Mouse (Mus musculus) frontal cortex, postnatal 10 days (tissue): Measurements from ENCODE around the gene Ptprc.

Source experiments
- DNase-seq, 2 experiments: peaks; one replicate each; pipeline ENCODE4 v3.0.0; 2022; ENCODE audit warnings: low spot score in 2 of 2, mixed read lengths in 1 of 2

The Ptprc gene

DNA sequence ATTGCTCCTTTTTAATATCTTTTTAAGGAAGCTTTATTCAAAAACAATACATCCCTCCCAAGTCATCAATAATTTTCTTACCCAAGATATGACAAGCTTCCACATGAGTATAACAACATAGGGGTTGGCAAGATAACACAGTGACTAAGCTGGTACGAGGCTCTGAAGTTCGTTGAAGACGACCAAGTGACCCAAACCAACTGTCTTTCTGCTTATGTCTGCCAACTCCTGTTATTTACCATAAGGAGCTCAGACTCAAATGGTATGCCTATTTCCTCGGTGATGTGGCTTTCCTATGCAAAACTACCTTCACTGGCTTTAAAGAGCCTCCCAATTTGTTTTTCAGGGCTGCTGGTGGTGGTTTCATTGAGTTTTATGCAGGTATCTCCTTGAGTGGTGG, at the start of gene Ptprc:
Ptprc (minus strand) TSS at position 215 of the 400 bp plus-strand sequence.
- no peak for DNase-seq

DNA sequence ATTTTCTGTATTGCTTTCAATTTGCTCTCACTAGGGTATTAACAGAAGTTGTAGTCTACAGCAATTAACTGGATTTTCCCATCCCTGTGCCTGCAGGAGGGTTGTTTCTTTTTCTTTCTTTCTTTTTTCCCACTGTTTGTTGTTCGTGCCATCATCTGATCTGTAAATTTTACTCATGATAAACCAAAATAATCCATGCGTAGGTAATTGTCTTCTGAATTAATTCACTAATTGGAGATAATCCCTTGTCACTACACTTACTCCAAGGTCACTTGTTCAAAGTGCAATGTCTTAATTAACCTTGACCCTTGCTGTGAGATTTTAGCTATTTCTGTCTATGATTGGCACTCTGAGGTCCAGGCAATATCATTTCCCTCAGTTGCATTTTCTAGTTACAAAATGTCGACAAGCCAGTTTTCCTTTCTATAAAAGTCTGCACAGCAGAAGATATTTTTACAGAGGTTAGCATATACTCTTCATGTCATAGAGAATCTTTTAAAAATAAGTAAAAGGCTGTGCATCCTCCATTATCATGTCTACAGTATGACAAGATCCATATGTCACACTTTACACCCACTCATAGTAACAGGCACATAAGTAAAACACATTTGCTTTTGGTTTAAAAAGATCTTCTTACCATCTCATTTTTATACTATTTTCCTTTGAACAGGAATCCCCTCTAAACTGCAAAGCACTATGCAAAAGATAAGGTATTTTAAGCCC, 39.4 kb upstream of the Ptprc start:
- DNase-seq = no peak

DNA sequence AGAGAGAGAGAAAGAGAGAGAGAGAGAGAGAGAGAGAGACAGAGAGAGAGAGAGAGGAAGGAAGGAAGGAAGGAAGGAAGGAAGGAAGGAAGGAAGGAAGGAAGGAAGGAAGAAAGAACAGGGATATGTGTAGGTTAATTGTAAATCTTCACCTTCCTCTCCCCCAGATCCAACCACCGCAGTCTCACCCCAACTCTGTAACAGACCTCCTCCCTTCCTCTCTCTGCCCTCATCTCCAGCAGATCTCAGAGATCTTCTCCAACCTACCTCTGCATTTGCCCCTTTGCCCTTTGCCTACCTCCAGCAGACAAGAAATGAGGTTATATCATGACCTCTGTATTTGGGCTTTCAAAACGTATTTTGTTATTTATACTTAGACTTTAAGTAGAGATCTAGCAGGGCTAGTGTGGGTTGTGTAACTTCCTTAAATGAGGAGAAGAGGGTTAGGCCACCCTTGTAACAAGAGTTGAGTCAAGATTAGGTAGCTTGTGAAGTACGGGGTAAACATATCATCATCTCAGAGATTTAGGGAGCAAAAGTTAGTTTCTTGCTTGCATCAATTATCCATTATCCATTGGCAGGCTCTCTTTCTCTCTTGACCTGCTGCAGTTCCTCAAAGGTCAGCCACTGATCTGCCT, 35.0 kb upstream of the Ptprc start:
- DNase-seq = no peak

DNA sequence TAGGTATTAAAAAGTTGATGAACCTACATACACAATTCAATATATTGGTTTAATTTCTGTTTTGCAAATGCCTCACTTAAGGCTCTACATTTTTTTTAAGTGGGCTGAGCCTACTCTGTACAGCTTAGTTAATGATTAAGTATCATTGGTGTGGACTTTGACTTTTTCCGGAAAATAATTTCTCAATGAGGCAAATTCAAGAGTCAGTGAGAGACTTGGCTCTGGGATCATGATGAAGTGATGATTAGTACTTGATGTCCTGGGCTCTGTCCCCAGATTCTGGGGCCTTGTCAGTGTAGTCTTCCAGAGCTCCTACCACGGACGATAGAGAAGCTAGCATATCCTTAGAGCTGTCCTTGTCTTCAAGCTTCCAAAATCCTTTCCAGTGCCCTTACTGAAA, 34.2 kb upstream of the Ptprc start:
- DNase-seq = no peak

DNA sequence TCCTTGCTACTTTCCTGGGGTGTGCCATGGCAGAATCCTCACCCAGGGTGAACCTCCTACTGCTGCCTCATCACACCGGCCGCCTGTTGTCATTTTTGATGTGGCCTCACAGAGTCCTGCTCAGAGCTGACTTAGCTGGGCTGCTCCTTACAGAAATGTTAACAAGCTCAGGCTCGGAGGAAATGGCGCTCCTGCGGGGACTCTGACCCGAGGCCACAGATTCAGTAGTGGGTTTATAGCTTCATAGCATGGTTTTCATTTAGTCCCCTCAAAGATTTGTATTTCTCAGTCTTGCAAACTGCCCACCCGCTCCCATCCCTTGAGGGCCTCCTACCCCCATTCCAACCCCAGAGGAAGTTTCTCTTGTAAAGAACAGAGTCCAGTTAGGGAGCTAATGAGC, 30.5 kb upstream of the Ptprc start:
- DNase-seq = no peak

DNA sequence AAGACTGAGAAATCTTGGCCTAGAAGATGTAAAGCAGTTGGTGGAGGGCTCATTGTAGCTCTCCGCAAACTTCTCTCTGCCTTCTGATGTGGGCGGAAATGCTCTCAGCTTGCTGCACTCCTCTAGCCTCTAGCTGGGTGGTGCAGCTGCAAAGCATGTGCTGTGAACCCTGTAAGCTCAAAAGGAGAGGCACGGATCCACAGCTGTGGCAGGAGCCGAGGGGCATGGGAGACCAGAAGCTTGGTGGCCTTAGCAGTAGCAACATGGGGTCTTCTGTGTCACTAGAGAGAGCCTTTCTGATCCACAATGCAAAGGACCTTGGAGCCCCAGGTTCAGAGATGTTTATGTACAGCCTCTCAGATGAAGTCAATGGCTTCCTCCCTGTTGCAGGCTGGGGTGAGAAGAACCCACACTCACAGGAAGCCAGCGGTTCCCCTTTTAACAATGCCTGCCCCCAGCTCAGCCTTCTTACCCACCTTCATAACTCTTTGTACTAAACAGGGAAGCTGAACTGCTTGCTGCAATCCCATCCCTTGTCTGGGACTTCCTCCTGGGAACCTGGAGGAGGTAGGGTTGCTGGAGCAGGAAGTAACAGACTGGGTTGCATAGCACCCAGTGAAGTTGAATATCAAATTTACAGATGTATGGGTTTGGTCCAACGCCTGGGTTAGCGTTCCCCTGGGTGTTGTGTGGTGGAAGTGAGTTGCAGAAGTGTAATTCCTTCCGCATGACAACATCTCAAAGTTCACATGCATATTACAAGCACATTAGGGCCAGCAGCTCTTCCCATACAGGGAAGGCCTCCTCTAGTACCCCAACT, 16.4 kb upstream of the Ptprc start:
- no peak for DNase-seq

DNA sequence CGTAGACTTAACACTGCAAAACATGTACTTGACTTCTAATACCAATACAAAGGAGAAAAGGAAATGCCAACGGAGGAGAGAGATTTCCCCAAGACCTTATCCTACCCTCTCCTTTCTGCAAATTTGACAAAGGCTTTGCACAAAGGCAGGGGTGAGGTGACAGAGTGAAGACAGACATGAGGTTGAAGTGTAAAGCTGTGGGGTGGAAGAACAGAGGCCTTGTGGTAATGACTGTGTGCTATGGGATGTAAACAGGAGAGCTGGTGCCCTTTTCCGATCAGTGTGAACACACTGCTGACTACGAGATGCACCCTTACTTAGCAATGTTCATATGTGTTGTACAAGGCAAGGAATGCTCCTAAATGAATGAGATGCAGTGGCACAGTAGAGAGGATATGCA, 12.6 kb upstream of the Ptprc start:
- no peak for DNase-seq

DNA sequence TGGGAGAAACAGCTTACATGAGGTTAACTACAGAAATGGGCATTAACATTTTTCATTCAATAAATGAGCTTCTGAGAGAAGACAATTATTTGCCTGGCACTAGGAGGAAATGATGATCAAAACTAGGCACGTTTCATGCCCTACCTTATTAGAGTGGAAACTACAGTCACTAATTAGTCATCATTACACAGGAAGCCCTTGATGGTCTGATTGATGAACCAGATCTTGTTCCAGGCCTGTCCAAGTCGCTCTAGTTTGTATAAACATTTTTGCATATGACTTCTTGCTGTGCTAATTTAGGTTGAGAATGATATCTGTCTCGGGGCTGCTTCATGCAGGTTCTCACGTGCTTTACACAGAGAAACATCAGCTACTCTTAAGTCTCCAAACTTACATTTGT, 10.4 kb upstream of the Ptprc start:
- no peak for DNase-seq

DNA sequence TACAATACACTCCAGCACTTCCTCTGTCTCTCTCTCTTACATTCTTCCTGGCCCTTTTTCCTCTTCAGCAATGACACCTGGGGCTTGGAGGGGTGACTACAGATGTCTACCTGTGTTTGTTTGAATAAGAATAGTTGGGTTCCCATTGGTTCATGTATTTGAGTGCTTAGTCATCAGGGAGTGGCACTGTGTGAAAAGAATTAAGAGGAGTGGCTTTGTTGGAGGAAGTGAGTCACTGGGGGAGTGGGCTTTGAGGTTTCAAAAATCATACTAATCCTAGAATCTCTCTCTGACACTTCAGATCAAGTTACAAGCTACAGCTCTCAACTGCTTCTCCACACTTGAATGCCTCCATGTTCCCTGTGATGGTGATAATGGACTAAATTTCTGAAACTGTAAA, 4.6 kb upstream of the Ptprc start:
- DNase-seq = no peak

DNA sequence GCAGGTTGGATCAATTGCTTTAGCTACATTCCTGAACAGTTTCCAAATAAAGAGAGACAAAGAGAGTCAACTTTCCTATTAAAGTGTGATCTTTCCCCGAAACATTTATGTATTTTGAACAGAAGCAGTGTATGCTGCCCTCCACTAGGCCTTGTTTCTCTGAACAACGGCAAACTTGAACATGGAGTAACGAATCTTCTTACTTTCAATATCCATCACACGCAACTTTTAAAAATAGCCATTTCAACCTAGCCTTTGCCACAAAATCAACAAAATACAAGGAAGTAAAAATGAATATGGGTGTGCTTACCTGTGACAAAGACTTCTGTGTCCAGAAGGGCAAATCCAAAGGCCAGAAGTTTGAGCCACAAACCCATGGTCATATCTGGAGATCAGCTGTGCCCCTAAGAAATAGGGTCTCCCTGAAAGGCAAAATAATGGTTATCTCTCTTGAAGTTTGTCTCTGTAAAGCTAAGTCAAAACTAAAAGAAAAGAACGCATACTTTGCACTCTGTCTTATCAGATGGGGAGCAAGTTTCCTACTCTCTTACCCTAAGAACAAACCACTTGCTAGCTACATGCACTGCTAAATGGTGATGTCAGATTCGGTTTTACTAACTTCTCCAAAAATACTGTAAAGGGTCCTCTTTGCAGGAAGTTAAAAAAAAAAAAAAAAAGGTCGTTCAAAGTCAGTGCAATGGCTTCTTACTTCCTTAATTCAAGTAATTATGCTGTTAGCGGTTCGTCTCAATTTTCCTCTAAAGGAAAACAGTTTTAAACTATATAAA, 609 bp downstream of the Ptprc start:
- no peak for DNase-seq

DNA sequence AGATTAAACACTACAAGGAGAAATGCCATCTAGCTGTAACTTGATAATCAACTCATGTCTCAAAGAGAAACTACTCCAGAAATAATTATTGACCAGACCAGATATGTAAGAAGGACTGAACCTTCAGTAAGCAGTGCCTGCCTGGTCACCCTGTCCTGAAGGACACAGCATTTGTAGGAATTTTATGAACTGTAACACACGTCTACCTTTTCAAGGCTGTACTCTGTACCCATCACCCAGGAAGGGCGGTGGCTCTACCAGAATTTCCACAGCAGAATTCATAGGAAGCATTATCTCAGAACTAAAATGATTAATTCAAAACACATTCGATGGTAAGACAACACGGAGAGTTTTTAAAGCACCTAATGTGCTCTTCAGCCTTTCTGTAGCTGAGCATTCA, 1.4 kb downstream of the Ptprc start:
- no peak for DNase-seq

DNA sequence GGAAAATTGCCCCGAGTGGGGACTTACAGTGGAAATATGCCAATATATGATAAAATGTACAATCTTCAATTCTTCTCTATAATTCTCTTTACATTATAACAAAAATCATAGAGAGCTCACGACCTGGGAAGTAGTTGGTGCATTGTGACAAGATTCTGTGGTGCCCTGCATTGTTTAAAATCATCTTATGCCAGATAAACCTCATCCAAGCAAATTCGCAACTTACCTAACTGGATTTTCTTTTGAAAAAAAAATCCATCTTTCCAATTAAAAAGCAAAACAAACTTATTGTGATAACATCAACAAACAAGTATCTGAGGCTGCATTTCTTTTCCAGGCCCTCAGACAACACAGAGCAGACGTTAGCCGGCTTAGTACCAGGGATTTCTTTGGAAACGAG, 1.8 kb downstream of the Ptprc start:
- no peak for DNase-seq

DNA sequence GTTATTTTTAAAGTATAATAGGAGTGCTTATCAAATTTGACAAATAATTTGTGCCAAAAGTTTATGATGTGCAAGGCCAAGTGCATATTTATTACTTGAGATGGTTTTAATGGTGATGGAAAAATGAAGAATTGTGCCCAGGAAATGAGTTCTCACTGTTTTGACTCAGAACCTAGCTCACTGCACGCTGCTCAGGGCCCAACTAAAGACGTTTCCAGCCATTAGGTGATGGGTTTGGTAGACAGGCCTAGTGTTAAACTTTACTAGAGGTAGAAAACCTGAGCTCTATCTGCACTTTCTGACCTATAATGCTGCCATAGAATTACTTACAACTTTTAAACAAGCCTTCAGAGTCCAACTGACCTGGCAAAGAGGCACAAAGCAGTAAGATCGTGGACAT, 3.0 kb downstream of the Ptprc start:
- no peak for DNase-seq

DNA sequence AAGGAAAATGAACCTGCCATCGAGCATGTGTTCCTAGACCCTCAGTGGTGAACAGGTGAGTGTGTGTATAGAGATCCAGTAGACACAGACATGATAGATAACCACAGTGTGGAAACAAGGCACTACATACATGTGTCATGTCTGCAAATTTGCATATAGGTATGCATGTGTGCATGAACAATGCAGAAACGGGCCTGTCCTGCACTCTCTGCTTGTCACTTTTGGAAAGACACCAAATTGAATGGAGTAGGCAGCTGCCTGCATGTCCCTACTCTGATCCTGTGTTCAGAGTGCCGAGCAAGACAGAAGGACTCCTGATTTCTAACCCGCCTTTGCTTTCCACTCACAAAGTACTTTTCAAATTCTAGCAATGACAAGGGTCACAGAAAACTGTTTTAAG, 3.4 kb downstream of the Ptprc start:
- DNase-seq = no peak

DNA sequence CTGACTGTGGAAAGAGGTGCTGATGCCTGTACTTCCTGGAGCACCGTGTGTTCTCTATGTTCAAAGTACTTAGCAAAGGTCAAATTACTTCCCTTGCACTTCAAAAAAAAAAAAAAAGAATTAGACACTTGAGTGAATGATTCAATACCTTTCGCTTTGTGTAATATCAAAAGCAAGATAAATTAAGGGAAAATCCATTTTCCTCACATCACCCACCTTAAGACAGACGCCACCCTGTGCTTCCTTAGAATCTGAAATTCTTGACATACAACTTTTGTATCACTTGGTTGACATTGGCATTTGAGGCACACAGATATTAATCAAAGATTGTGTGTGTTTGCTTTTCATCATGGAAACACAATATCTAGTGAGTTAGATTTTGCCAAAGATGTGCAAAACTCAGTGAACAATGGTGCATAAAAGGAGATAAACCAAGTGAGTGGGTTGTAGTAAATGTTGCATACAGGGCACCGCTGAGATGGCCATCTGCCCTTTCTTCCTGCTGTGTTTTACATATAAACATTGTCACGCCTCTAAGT, 9.2 kb downstream of the Ptprc start:
- no peak for DNase-seq

DNA sequence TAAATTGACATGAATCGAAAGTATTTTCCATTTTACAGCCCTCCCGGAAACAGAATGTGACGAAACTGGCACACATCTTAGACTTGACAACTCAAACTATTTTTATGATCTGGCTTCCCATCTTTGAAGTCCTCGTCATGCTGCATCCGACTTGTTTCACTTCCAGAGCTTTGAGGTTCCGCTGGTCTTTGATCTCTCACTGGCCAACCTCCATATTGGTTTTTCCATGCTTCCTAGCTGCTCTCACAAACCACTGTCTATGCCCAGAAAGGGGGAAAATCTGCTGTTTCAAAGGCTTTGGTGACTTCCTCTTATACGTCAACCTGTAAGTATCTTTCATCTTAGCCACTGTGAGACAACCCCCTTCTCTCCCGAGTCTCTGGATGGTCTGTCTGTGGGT, 12.9 kb downstream of the Ptprc start:
- no peak for DNase-seq

DNA sequence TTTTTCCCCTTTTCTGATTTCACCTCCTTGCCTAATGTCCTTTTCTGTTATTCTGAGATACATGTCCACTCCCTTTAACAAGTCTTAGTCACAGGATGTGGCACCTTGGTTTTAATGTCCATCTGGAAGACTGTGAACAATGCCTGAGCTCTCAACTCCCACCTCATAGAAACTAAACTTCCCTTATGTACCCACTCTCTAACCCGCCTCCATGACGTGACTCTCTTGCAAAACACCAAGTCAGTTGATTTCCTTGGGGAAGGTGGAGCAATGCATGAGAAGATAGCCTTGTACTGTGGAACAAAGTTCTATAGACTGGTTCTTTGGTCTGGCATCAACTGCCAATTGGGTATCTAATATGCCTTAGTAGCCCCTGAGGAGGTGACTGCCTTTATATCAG, 16.6 kb downstream of the Ptprc start:
- no peak for DNase-seq

DNA sequence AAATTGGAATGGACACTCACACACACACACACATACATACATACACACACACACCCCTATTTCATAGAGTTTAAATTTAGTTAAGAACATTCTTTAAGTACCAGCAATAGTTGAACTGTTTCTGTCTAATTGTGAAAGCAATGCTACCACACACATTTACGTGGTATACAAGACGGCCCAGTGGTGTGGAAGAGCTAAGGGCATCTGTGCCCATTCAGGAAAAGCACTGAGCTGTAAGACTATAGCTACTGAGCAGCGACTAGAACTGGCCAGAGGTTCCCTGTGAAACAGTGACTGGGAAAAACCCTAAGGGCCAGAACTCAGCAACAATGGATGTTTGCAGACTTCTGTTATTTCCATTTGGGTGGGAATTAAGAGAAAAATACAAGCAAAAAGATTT, 17.3 kb downstream of the Ptprc start:
- DNase-seq = no peak

DNA sequence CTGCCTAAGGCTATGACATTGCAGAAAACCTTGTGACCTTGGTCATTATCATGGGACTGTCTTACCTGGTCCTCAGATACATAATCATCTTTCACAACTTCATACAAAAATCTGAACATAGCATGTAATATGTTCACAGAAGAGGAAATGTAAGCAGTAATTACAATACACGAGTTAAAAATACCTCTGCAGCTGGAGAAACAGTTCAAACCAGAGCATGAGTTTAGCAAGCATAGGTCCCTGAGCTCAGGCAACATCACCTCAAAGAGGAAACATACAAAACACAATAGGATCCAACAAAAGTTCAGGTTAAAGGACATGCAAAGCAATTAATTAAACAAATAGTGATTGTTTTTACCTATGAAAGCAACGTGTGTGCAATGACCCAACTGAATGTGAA, 17.8 kb downstream of the Ptprc start:
- no peak for DNase-seq

DNA sequence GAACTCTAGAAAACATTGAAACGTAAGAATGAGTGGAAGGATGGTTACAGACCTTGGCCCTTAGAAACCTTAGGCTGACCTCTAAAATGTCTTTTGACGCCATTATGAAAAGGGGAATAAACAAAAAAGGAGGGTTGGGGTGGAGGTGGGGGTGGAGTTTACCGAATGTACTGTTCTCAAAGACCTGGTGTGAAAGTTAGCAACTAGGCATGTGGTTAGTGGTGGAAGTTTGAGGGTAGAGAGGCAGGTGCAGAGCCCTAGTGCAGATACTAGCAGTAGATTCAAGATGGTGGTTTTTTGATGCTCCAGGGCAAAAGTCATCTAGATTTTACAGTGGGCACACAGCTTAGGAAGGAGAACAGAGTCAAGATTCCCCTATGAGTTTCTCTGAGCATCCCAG, 18.5 kb downstream of the Ptprc start:
- no peak for DNase-seq

DNA sequence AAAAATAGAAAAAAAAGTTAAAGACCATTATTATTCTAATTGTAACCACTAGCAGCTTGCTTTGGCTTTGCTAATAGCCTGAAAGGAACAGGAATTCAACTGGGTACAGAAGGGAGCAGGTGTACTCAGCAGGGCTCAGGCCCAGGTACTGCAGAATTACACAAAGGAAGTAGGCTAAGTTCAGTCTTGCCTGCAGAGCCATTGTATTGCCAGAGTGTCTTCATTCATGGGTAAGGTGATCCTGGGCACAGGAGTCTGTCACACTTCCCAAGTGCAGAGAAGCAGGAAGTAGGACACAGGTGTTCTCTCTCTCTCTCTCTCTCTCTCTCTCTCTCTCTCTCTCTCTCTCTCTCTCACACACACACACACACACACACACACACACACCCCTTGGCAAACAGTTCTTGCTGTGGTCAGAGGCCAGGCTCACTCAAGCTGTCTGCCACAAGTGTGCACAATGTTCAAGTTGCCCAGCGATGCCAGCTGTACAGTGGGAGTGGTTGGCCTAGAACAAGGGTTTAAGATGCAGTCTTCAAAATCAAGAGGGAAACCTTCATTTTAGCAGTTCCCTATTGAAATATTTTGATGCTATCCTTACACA, 21.2 kb downstream of the Ptprc start:
- DNase-seq = no peak

DNA sequence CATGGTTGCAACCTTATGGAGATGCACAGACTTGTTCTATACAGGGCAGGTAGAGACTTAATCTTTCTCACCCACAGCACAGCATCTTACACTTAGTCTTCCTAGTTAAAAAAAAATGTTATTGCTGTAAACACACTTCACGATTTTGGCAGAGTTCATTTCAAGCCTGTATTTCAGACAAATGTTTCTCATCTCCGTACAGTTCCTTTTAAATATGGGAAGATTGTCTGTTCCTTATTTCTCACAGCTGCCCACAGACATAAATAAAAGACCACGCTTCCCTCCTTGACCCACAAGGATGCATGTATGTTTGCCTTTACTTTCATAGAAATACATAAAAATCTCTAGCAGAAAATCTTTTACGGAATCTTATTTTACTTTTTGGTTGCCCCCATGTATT, 22.4 kb downstream of the Ptprc start:
- DNase-seq = no peak
